Mouse (Mus musculus) limb, embryonic 12.5 days (tissue): Measurements from ENCODE around the gene Rbm4b. TPM values are rescaled to one million over a fixed set of nuclear protein-coding genes. Genes with fewer than 3 reads are reported as not detected.
"Not testable (repeated sequence)": the region's sequence is repeated elsewhere in the genome, so short reads cannot be mapped to it uniquely, and the experiment has no call there.

Experiments used
- ATAC-seq: fragments of 200-750 bp; cut with Nextera tagmentation; 2 replicates; pipeline ENCODE4 v1.8.0; 2017; ENCODE audit warnings: low read depth, moderate TSS enrichment; ENCODE audit not compliant: insufficient number of reproducible peaks, insufficient read depth, low FRiP score, low TSS enrichment
- H3K27ac ChIP-seq: fragments of 300-500 bp; sonication (generic); 2 replicates; pipeline ENCODE4 v1.5.1; 2016; ENCODE audit warnings: mild to moderate bottlenecking, moderate library complexity
- H3K27me3 ChIP-seq: fragments of 300-500 bp; sonication (generic); 2 replicates; pipeline ENCODE4 v1.6.1; 2016; ENCODE audit warnings: mild to moderate bottlenecking, moderate library complexity
- H3K36me3 ChIP-seq: fragments of 300-500 bp; sonication (generic); 2 replicates; pipeline ENCODE4 v1.6.1; 2016; ENCODE audit warnings: mild to moderate bottlenecking, moderate library complexity
- H3K4me1 ChIP-seq: fragments of 300-500 bp; sonication (generic); replicated peaks from 2 replicates; pipeline ENCODE4 v1.6.1; 2016
- H3K4me2 ChIP-seq: fragments of 300-500 bp; sonication (generic); 2 replicates; pipeline ENCODE4 v1.6.1; 2016; ENCODE audit warnings: mild to moderate bottlenecking, moderate library complexity
- H3K4me3 ChIP-seq: fragments of 300-500 bp; sonication (generic); replicated peaks from 2 replicates; pipeline ENCODE4 v1.5.1; 2016; ENCODE audit warnings: mild to moderate bottlenecking
- H3K9ac ChIP-seq: fragments of 300-500 bp; sonication (generic); replicated peaks from 2 replicates; pipeline ENCODE4 v1.6.1; 2016; ENCODE audit warnings: mild to moderate bottlenecking, moderate library complexity
- H3K9me3 ChIP-seq: fragments of 300-500 bp; sonication (generic); 2 replicates; pipeline ENCODE4 v1.6.1; 2016; ENCODE audit warnings: mild to moderate bottlenecking, moderate library complexity
- WGBS: fragments of 180-500 bp; shearing (Covaris S2); methylation state at CpG from one replicate; pipeline ENCODE4 v1.1.7; 2016; 5-methylcytosine and 5-hydroxymethylcytosine counted together
- polyA plus RNA-seq: library from polyadenylated mRNA; unstranded; fragments of >200 nt; fragmentation: Nextera tagmentation; extraction: Ambion mirVana; gene quantifications from 2 replicates; pipeline ENCODE4 v1.2.1, GENCODE M21; 2016

The Rbm4b gene
- polyA plus RNA-seq, 1 experiment from 2014 or later: 116 TPM

DNA sequence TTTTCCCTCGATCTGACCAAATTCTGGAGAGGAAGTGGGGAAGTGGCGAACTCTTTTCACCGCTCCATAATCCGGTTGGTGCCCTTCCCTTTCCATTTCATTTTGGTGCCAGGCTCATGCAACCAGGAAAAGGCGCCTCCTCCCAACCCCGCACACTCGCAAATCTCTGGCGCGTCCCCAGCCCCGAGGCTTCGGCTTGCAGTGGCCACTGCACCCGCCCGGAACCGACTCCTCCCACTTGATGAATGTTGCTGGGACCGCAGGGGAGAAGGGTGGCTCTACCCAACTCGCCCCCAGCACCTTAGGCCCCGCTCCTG lies 54.4 kb downstream of the Rbm4b start:
- Histone ChIP-seq H3K27me3 (no peaks in the 10 kb centered on the region), H3K36me3 (no peaks in the 10 kb centered on the region), H3K4me3 (peak overlapping the region; percentile 85), H3K4me1 (peaks cover 24% of the 10 kb centered on the region), H3K9ac (peak overlapping the region; percentile 80), H3K9me3 (no peaks in the 10 kb centered on the region), H3K4me2 (peak overlapping the region; percentile 91), H3K27ac (peak overlapping the region; percentile 95)
- no peak; the same call in 1 of the 2 replicates for ATAC-seq
- WGBS: under 1% methylated on average over 17 of the region's 17 CpGs

GRCm38 (mm10) chr19:4811063-4811908 lies 55.0 kb downstream of the Rbm4b start, which contains the start of the genes Gm21992 and Rbm14:
Gm21992 (minus strand) TSS chr19:4811612.
Rbm14 (minus strand) TSS chr19:4811634.
- Histone ChIP-seq H3K4me1 (peaks cover 24% of the 10 kb centered on the region), H3K36me3 (no peaks in the 10 kb centered on the region), H3K9me3 (no peaks in the 10 kb centered on the region), H3K9ac (peak within 1 kb of the TSS; percentile 84), H3K27ac (peak within 1 kb of the TSS; percentile 95), H3K27me3 (no peaks in the 10 kb centered on the region), H3K4me2 (peak within 1 kb of the TSS; percentile 91), H3K4me3 (peak within 1 kb of the TSS; percentile 85)
- under 1% methylated on average over 83 of the region's 83 CpGs for WGBS
- ATAC-seq: peak; percentile 96

- Histone ChIP-seq H3K9me3 (no peaks in the 10 kb centered on the region), H3K27ac (peak overlapping the region; percentile 95), H3K4me1 (peaks cover 24% of the 10 kb centered on the region), H3K9ac (peak overlapping the region; percentile 84), H3K4me2 (peak overlapping the region; percentile 91), H3K27me3 (no peaks in the 10 kb centered on the region), H3K36me3 (no peaks in the 10 kb centered on the region), H3K4me3 (peak overlapping the region; percentile 85)
- ATAC-seq: no peak
- WGBS: 7% methylated on average over 12 of the region's 12 CpGs
These were observed 55.6 kb downstream of the Rbm4b start for GRCm38 (mm10) chr19:4811909-4812242.

DNA sequence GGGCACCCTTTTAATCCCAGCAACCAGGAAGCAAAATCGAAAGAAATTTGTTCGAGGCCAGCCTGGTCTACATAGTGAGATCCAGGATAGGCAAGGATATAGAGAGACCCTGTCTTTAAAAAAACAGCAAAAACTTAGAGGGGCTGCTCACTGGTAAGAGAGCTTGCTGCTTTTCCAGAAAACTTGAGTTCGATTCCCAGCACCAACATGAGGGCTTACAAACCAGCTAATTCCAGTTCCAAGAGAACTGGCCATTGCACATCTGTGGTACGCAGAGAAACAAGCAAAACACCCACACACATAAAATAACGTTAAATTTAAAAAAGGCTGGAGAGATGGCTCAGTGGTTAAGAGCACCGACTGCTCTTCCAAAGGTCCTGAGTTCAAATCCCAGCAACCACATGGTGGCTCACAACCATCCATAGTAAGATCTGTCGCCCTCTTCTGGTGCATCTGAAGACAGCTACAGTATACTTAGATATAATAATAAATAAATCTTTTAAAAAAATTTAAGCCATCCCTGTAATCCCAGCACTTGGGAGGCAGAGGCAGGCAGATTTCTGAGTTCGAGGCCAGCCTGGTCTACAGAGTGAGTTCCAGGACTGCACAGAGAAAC lies 56.1 kb downstream of the Rbm4b start:
- H3K27ac ChIP-seq: peak overlapping the region; percentile 95; the same call in 1 of the 2 replicates
- peak overlapping the region; percentile 91 for H3K4me2 ChIP-seq
- WGBS: 78% methylated on average over 8 of the region's 8 CpGs
- H3K36me3 ChIP-seq, H3K27me3 ChIP-seq, ATAC-seq, H3K9me3 ChIP-seq: not testable (repeated sequence)
- H3K4me3 ChIP-seq: peak overlapping the region; percentile 85
- H3K4me1 ChIP-seq: peaks cover 24% of the 10 kb centered on the region
- peak overlapping the region; percentile 84 for H3K9ac ChIP-seq

- Histone ChIP-seq H3K27me3 (no peaks in the 10 kb centered on the region), H3K9ac (no peak overlapping the region), H3K4me1 (peaks cover 19% of the 10 kb centered on the region), H3K9me3 (no peaks in the 10 kb centered on the region), H3K4me3 (no peak overlapping the region), H3K27ac (no peak overlapping the region), H3K36me3 (no peaks in the 10 kb centered on the region), H3K4me2 (no peak overlapping the region)
- ATAC-seq: no peak
- 83% methylated on average over 6 of the region's 6 CpGs for WGBS
These were observed 56.7 kb downstream of the Rbm4b start for GRCm38 (mm10) chr19:4813015-4813414.

Other genes starting within 250 kb of the Rbm4b start
- gene Pcx, start 246.0 kb upstream of the Rbm4b start, polyA plus RNA-seq: 20.6 and 24.0 TPM in 2 replicates
- gene Lrfn4, start 140.8 kb upstream of the Rbm4b start, polyA plus RNA-seq: 12.1 and 15.4 TPM in 2 replicates
- 68.1 and 68.8 TPM in 2 replicates for gene Rce1, start 130.9 kb upstream of the Rbm4b start, polyA plus RNA-seq
- gene Gm960, start 57.8 kb upstream of the Rbm4b start, polyA plus RNA-seq: 5.6 and 6.9 TPM in 2 replicates
- gene Sptbn2, start 45.3 kb upstream of the Rbm4b start, polyA plus RNA-seq: 2.6 and 2.7 TPM in 2 replicates
- 80.1 and 90.2 TPM in 2 replicates for gene Rbm4, start 37.4 kb downstream of the Rbm4b start, polyA plus RNA-seq
- gene Gm21992, start 55.1 kb downstream of the Rbm4b start, polyA plus RNA-seq: 36.3 and 57.2 TPM in 2 replicates
- 113 and 114 TPM in 2 replicates for gene Rbm14, start 55.1 kb downstream of the Rbm4b start, polyA plus RNA-seq
- 56.4 and 60.4 TPM in 2 replicates for gene Ccs, start 82.8 kb downstream of the Rbm4b start, polyA plus RNA-seq
- 0.06 and 0.09 TPM in 2 replicates for gene Ccdc87, start 82.9 kb downstream of the Rbm4b start, polyA plus RNA-seq
- 31.6 and 36.0 TPM in 2 replicates for gene Ctsf, start 98.6 kb downstream of the Rbm4b start, polyA plus RNA-seq
- gene Actn3, start 121.4 kb downstream of the Rbm4b start, polyA plus RNA-seq: 9.0 and 9.1 TPM in 2 replicates
- gene Zdhhc24, start 122.2 kb downstream of the Rbm4b start, polyA plus RNA-seq: 9.5 and 10.7 TPM in 2 replicates
- gene Bbs1, start 150.1 kb downstream of the Rbm4b start, polyA plus RNA-seq: 5.1 and 6.5 TPM in 2 replicates
- 148 and 152 TPM in 2 replicates for gene Dpp3, start 171.8 kb downstream of the Rbm4b start, polyA plus RNA-seq
- 3.4 and 4.5 TPM in 2 replicates for gene Peli3, start 186.6 kb downstream of the Rbm4b start, polyA plus RNA-seq
- 153 and 154 TPM in 2 replicates for gene Mrpl11, start 205.7 kb downstream of the Rbm4b start, polyA plus RNA-seq
- not detected in 2 replicates for gene Npas4, start 233.8 kb downstream of the Rbm4b start, polyA plus RNA-seq